Mouse (Mus musculus) myocyte (in vitro differentiated cells): ENCODE results near the gene Lasp1. TPM values are rescaled to one million over a fixed set of nuclear protein-coding genes. Genes with fewer than 3 reads are reported as not detected.

Experiments
- H3K27me3 ChIP-seq: one replicate; pipeline ENCODE4 v1.6.1; 2011; ENCODE audit not compliant: control insufficient read depth, insufficient read depth, insufficient read length
- H3K36me3 ChIP-seq: one replicate; pipeline ENCODE4 v1.6.1; 2011; ENCODE audit not compliant: control insufficient read depth, insufficient read depth
- H3K4me2 ChIP-seq: one replicate; pipeline ENCODE4 v1.6.1; 2011; ENCODE audit warnings: low read depth, control low read depth
- H3K4me3 ChIP-seq: one replicate; pipeline ENCODE4 v1.5.1; 2011; ENCODE audit warnings: mild to moderate bottlenecking, control low read depth, moderate library complexity
- H3K79me2 ChIP-seq: one replicate; pipeline ENCODE4 v1.6.1; 2011; ENCODE audit not compliant: control insufficient read depth, insufficient read depth
- H3ac ChIP-seq: one replicate; pipeline ENCODE4 v1.6.1; 2011; ENCODE audit not compliant: control insufficient read depth, insufficient read length
- CEBPB ChIP-seq: IDR thresholded peaks from 2 replicates; pipeline ENCODE4 v1.6.1; 2011; ENCODE audit warnings: mild to moderate bottlenecking, moderate library complexity; ENCODE audit not compliant: poor library complexity, insufficient read depth, severe bottlenecking
- E2F4 ChIP-seq: IDR thresholded peaks from one replicate; pipeline ENCODE4 v1.6.1; 2011; ENCODE audit warnings: mild to moderate bottlenecking, control low read depth, moderate library complexity; ENCODE audit not compliant: insufficient read depth
- MAX ChIP-seq: IDR thresholded peaks from one replicate; pipeline ENCODE4 v1.6.1; 2011; ENCODE audit warnings: low read depth, mild to moderate bottlenecking, control low read depth
- MYOD1 ChIP-seq, 3 experiments: IDR thresholded peaks; one replicate each; pipeline ENCODE4 v1.6.1; 2011; ENCODE audit warnings: control low read depth in 2 of 3, low read depth in 2 of 3, mild to moderate bottlenecking in 2 of 3, moderate library complexity in 1 of 3; ENCODE audit not compliant: insufficient read length in 2 of 3, control insufficient read depth in 1 of 3
- MYOG ChIP-seq, 3 experiments: IDR thresholded peaks; one replicate each; pipeline ENCODE4 v1.6.1; 2011; ENCODE audit warnings: control low read depth in 2 of 3, low read depth in 2 of 3, mild to moderate bottlenecking in 2 of 3; ENCODE audit not compliant: insufficient read length in 2 of 3, control insufficient read depth in 1 of 3, insufficient read depth in 1 of 3
- POLR2A ChIP-seq: IDR thresholded peaks from one replicate; pipeline ENCODE4 v1.6.1; 2011; ENCODE audit warnings: low read depth, mild to moderate bottlenecking, control low read depth, moderate library complexity; ENCODE audit not compliant: insufficient read length
- POLR2AphosphoS2 ChIP-seq: IDR thresholded peaks from one replicate; pipeline ENCODE4 v1.6.1; 2011; ENCODE audit warnings: low read depth, control low read depth; ENCODE audit not compliant: insufficient read length
- REST ChIP-seq: IDR thresholded peaks from one replicate; pipeline ENCODE4 v1.6.1; 2011; ENCODE audit warnings: mild to moderate bottlenecking, control low read depth, moderate library complexity; ENCODE audit not compliant: insufficient read depth, insufficient read length
- SRF ChIP-seq: IDR thresholded peaks from one replicate; pipeline ENCODE4 v1.6.1; 2011; ENCODE audit warnings: low read depth; ENCODE audit not compliant: control insufficient read depth, insufficient read length
- TCF12 ChIP-seq: IDR thresholded peaks from one replicate; pipeline ENCODE4 v1.6.1; 2011; ENCODE audit warnings: mild to moderate bottlenecking, control low read depth; ENCODE audit not compliant: poor library complexity, insufficient read depth, severe bottlenecking
- TCF3 ChIP-seq: IDR thresholded peaks from one replicate; pipeline ENCODE4 v1.6.1; 2011; ENCODE audit warnings: low read depth, control low read depth; ENCODE audit not compliant: insufficient read length
- USF1 ChIP-seq: IDR thresholded peaks from one replicate; pipeline ENCODE4 v1.6.1; 2011; ENCODE audit warnings: low read depth, mild to moderate bottlenecking, control low read depth, moderate library complexity
- polyA plus RNA-seq: library from polyadenylated mRNA; unstranded; fragments of >200 nt; fragmentation: generic; extraction: Trizol; gene quantifications from one replicate; pipeline ENCODE4 v1.2.1, GENCODE M21; 2012; ENCODE audit warnings: missing spikeins

Lasp1 gene
- polyA plus RNA-seq, 1 experiment = 82.6 TPM

DNA sequence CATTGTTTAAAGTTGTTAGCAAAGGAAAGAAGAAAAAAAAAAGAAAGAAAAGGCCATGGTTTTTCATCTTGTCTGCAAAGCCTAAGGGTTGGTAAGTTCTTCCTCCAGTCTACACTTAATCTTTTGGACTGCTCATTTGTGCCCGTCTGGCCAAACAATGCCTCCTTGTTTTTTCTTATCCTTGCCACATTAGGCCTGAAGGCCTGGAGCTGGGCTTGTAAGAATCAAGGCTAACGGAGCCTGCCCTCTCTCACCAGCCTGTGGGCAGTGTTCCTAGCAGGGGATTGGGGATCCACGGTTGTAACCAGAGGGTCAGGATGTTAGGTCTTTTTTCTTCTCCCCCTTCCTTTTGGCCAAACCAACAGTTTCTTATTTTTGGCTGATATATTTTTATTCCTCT lies 12.2 kb downstream of the Lasp1 start:
- Histone ChIP-seq H3K36me3 (peaks cover 9% of the 10 kb centered on the region), H3K4me2 (no peak overlapping the region), H3K27me3 (no peaks in the 10 kb centered on the region), H3K79me2 (peaks cover 84% of the 10 kb centered on the region), H3K4me3 (no peak overlapping the region), H3ac (no peak overlapping the region)
- TF ChIP-seq POLR2A (no peak), SRF (no peak), REST (no peak), TCF3 (no peak), POLR2AphosphoS2 (no peak), MYOD1 (IDR thresholded peaks at IDR 0.05; ENCODE audit: control insufficient read depth in 1 of 3, insufficient read length in 2 of 3, low read depth in 2 of 3) (no peak), TCF12 (no peak), E2F4 (no peak), USF1 (no peak), CEBPB (no peak), MAX (no peak)

DNA sequence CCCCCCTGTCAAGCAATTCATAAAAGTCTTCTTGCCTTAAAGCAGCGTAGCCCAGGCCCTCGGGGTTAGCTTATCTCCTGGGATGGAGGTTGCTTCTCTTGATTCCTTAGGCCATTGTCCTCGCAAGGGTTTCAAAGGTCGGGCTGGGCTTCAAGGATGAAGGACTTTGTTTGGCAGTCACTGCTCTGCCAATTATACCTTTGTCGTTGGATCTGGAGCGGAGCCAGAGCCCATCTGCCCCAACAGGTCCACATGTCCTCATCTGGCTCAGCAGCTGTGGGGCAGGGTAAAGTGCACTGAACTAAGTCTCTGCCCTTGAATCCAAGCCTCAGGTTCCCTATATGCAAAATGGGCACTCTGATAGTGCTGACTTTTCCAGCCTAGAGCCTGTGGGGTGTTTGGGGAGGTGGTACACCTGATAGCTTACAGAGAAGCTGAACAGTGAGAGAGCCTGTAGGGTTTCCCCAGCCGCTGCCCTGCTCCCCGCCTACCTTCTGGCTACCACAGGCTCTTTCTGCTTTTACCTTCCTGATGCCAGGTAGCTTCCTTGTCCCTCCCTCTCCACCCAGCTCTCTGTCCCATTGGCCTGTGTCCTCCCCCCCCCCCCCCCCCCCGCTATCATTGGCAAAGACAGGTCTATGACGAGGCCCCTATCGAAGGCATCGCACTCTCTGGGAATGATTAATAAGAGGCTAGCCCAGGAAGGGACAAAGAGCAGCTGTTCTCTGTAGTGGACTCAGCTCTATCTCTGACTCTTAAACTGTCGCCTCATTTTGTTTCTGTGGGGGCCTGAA lies 13.0 kb downstream of the Lasp1 start:
- H3ac ChIP-seq = no peak overlapping the region
- H3K27me3 ChIP-seq = no peaks in the 10 kb centered on the region
- H3K79me2 ChIP-seq = peaks cover 80% of the 10 kb centered on the region
- peaks cover 8% of the 10 kb centered on the region for H3K36me3 ChIP-seq
- no peak for TF ChIP-seq POLR2AphosphoS2
- peak in 1 of 3 experiments; percentile 44 for TF ChIP-seq MYOD1 (IDR thresholded peaks at IDR 0.05; ENCODE audit: control insufficient read depth in 1 of 3, insufficient read length in 2 of 3, low read depth in 2 of 3)
- H3K4me2 ChIP-seq = no peak overlapping the region
- no peak overlapping the region for H3K4me3 ChIP-seq

DNA sequence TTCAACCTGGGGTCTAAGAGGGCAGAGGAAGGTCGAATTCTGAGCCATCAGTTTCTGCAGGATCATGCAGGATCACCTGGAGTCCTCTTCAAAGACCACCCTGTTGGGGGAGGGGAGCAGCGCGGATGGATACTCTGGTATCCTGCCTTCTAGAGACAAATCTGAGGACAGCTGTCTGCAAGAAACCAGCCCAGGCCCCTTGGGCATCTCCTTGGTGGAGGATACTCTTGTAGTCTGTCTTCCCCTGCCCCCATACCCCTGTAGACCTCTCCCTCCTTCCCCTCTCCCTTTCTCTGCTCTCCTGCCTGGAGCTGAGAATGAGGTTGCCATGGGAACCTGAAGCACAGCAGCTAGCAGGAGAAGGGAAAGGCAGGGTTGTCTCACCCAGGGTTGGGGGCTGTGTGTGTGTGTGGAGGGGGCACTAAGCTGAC lies 13.7 kb downstream of the Lasp1 start:
- Histone ChIP-seq H3K36me3 (peaks cover 4% of the 10 kb centered on the region), H3K4me3 (no peak overlapping the region), H3K4me2 (no peak overlapping the region), H3ac (no peak overlapping the region), H3K27me3 (no peaks in the 10 kb centered on the region), H3K79me2 (peaks cover 76% of the 10 kb centered on the region)
- no peak for TF ChIP-seq MAX
- no peak for TF ChIP-seq USF1
- no peak for TF ChIP-seq CEBPB
- TF ChIP-seq POLR2AphosphoS2 = no peak
- TF ChIP-seq TCF12 = no peak
- no peak for TF ChIP-seq TCF3

DNA sequence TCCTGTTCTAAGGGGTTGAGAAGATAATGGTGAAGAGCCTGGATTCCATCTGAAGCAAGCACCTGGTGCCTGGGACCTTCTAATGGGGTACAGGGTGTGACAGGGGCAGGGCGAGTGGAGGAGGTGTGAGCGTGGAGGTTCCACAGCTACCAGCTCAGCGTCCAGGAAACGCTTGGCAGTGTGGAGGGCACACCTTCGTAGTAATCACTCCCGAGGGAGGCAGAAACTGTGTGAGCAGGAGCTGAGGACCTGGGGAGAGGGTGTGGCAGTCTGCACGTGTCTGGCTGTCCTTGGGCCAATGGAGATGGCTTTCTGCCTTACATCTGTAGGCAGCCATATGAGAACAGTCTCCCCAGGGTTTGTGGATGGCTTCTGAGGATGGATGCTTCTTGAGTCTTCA lies 14.3 kb downstream of the Lasp1 start:
- Histone ChIP-seq H3K27me3 (no peaks in the 10 kb centered on the region), H3ac (no peak overlapping the region), H3K36me3 (peaks cover 4% of the 10 kb centered on the region), H3K4me3 (no peak overlapping the region), H3K4me2 (peak overlapping the region; percentile 46), H3K79me2 (peaks cover 81% of the 10 kb centered on the region)
- TF ChIP-seq POLR2AphosphoS2 (no peak), E2F4 (no peak), SRF (no peak), CEBPB (no peak), MYOD1 (IDR thresholded peaks at IDR 0.05; ENCODE audit: control insufficient read depth in 1 of 3, insufficient read length in 2 of 3, low read depth in 2 of 3) (no peak), MYOG (IDR thresholded peaks at IDR 0.05; ENCODE audit: control insufficient read depth in 1 of 3, insufficient read depth in 1 of 3, insufficient read length in 2 of 3, low read depth in 2 of 3) (no peak), MAX (no peak), TCF3 (no peak), TCF12 (no peak), USF1 (no peak), REST (no peak), POLR2A (no peak)

DNA sequence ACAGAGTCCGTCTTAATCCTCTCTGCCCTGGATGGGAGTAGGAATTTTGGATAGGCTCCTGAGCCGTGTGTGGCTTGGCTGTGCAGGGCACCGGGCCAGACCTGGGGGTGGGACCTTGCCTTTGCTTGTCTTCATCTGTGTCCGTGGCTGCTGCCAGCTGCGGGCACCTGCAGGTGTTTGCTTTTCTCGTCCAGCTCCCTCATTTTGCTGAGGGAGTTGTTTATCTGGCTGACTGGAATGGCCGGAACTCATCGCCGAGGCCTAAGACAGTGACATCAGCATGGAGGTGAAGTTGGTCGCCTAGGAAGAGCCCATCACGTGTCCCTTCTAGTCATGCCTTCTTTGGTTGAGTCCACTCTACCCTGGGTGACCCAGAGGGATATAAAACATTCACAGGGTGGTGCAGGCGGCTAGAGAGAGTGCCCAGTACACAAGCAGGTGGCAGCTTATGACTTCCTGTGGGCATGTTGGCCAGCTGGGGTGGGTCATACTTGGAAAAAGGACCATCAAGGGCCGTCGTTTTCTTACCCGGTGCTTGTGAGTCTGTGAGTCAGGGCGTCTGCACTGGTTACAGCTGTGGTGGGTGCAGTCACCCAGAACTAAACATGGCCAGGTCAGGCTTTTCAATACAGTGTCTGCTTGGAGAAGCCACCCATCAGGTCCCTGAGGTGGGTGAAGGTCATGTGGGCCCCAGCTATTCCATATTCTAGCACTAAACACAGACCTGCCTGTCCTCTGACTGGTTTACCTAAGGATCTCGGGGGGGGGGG lies 15.1 kb downstream of the Lasp1 start:
- Histone ChIP-seq H3K4me3 (no peak overlapping the region), H3K79me2 (peaks cover 83% of the 10 kb centered on the region), H3ac (no peak overlapping the region), H3K27me3 (no peaks in the 10 kb centered on the region), H3K4me2 (peak overlapping the region; percentile 46), H3K36me3 (peaks cover 3% of the 10 kb centered on the region)
- TF ChIP-seq MYOG (IDR thresholded peaks at IDR 0.05; ENCODE audit: control insufficient read depth in 1 of 3, insufficient read depth in 1 of 3, insufficient read length in 2 of 3, low read depth in 2 of 3) = peak in 1 of 3 experiments; percentile 59
- peak; percentile 80 for TF ChIP-seq USF1
- TF ChIP-seq MYOD1 (IDR thresholded peaks at IDR 0.05; ENCODE audit: control insufficient read depth in 1 of 3, insufficient read length in 2 of 3, low read depth in 2 of 3) = peak in 2 of 3 experiments; percentile 28 to 84
- no peak for TF ChIP-seq E2F4
- TF ChIP-seq TCF3 = peak; percentile 15
